Mouse (Mus musculus): ENCODE data around the gene Wasf1. TPM values are rescaled to one million over a fixed set of nuclear protein-coding genes. Genes with fewer than 3 reads are reported as not detected.

Gene Wasf1
- polyA plus RNA-seq, 1 experiment, result 0.36 TPM

- 26% methylated on average over 12 of the region's 13 CpGs for WGBS
Measured at GRCm38 (mm10) chr10:40985350-40985749, 102.1 kb downstream of the Wasf1 start.

More at GRCm38 (mm10) chr10:40985350-40985749, 102.1 kb downstream of the Wasf1 start:
- no peak overlapping the region for H3K4me3 ChIP-seq (ENCODE audit: extremely low read depth, insufficient read depth, insufficient read length)
- H3K27me3 ChIP-seq (ENCODE audit: control insufficient read depth, insufficient read depth, low read length), result no peaks in the 10 kb centered on the region
- TF ChIP-seq POLR2A (IDR thresholded peaks at IDR 0.05; ENCODE audit: low read depth, low read length), result no peak
- no peak for TF ChIP-seq CTCF (IDR thresholded peaks at IDR 0.05; ENCODE audit: extremely low read depth, insufficient read depth, insufficient read length, insufficient replicate concordance)
- H3K27ac ChIP-seq (ENCODE audit: insufficient read depth, low read length), result no peak overlapping the region
- DNase-seq (ENCODE audit: low read depth in 1 of 2, low spot score in 2 of 2), result no peak
- no peaks in the 10 kb centered on the region for H3K36me3 ChIP-seq (ENCODE audit: control insufficient read depth, insufficient read depth, low read length)
- H3K4me1 ChIP-seq (ENCODE audit: control insufficient read depth, insufficient read depth, insufficient read length), result no peaks in the 10 kb centered on the region; the same call in 1 of the 2 replicates

Other genes starting within 250 kb of the Wasf1 start
- 0.85 and 1.2 TPM in 2 replicates for gene Mettl24, start 200.2 kb upstream of the Wasf1 start, polyA plus RNA-seq (2012; rRNA removed)
- 13.5 and 14.8 TPM in 2 replicates for gene Cdc40, start 164 bp upstream of the Wasf1 start, polyA plus RNA-seq (2012; rRNA removed)
- not detected in 2 replicates for gene Gpr6, start 188.8 kb downstream of the Wasf1 start, polyA plus RNA-seq (2012; rRNA removed)